Mouse (Mus musculus) stomach, embryonic 16.5 days (tissue): ENCODE results near the gene Skor1. TPM values are rescaled to one million over a fixed set of nuclear protein-coding genes. Genes with fewer than 3 reads are reported as not detected.

Experiments
- ATAC-seq: fragments of 200-750 bp; cut with Nextera tagmentation; 2 replicates; pipeline ENCODE4 v1.8.0; 2017; ENCODE audit warnings: moderate number of reproducible peaks, moderate TSS enrichment; ENCODE audit not compliant: insufficient read depth, low FRiP score
- H3K27ac ChIP-seq: fragments of 300-500 bp; sonication (generic); 2 replicates; pipeline ENCODE4 v1.5.1; 2014; ENCODE audit warnings: low read length
- H3K27me3 ChIP-seq: fragments of 300-500 bp; sonication (generic); 2 replicates; pipeline ENCODE4 v1.6.1; 2014; ENCODE audit warnings: low read length, control low read depth, mixed read lengths; ENCODE audit not compliant: control insufficient read depth, insufficient read depth
- H3K36me3 ChIP-seq: fragments of 300-500 bp; sonication (generic); 2 replicates; pipeline ENCODE4 v1.6.1; 2014; ENCODE audit warnings: low read length; ENCODE audit not compliant: control insufficient read depth, insufficient read depth
- H3K4me1 ChIP-seq: fragments of 300-500 bp; sonication (generic); 2 replicates; pipeline ENCODE4 v1.6.1; 2014; ENCODE audit warnings: low read length, control low read depth, mixed read lengths; ENCODE audit not compliant: control insufficient read depth, insufficient read depth
- H3K4me2 ChIP-seq: fragments of 300-500 bp; sonication (generic); 2 replicates; pipeline ENCODE4 v1.6.1; 2014; ENCODE audit warnings: low read depth, low read length, mixed read lengths
- H3K4me3 ChIP-seq: fragments of 300-500 bp; sonication (generic); replicated peaks from 2 replicates; pipeline ENCODE4 v1.5.1; 2014; ENCODE audit warnings: mild to moderate bottlenecking, low read length
- H3K9ac ChIP-seq: fragments of 300-500 bp; sonication (generic); 2 replicates; pipeline ENCODE4 v1.6.1; 2014; ENCODE audit warnings: low read length
- H3K9me3 ChIP-seq: fragments of 300-500 bp; sonication (generic); replicated peaks from 2 replicates; pipeline ENCODE4 v1.6.1; 2016; ENCODE audit warnings: low read length, control low read depth; ENCODE audit not compliant: control insufficient read depth
- WGBS: fragments of 180-500 bp; shearing (Covaris S2); extraction: QIAGEN DNeasy Blood & Tissue Kit; methylation state at CpG from one replicate; pipeline ENCODE4 v1.1.7; 2014; 5-methylcytosine and 5-hydroxymethylcytosine counted together
- polyA plus RNA-seq: library from polyadenylated mRNA; unstranded; fragments of >200 nt; fragmentation: Nextera tagmentation; extraction: Ambion mirVana; gene quantifications from 2 replicates; pipeline ENCODE4 v1.2.1, GENCODE M21; 2015

The Skor1 gene
- not detected in 2 replicates for polyA plus RNA-seq

DNA sequence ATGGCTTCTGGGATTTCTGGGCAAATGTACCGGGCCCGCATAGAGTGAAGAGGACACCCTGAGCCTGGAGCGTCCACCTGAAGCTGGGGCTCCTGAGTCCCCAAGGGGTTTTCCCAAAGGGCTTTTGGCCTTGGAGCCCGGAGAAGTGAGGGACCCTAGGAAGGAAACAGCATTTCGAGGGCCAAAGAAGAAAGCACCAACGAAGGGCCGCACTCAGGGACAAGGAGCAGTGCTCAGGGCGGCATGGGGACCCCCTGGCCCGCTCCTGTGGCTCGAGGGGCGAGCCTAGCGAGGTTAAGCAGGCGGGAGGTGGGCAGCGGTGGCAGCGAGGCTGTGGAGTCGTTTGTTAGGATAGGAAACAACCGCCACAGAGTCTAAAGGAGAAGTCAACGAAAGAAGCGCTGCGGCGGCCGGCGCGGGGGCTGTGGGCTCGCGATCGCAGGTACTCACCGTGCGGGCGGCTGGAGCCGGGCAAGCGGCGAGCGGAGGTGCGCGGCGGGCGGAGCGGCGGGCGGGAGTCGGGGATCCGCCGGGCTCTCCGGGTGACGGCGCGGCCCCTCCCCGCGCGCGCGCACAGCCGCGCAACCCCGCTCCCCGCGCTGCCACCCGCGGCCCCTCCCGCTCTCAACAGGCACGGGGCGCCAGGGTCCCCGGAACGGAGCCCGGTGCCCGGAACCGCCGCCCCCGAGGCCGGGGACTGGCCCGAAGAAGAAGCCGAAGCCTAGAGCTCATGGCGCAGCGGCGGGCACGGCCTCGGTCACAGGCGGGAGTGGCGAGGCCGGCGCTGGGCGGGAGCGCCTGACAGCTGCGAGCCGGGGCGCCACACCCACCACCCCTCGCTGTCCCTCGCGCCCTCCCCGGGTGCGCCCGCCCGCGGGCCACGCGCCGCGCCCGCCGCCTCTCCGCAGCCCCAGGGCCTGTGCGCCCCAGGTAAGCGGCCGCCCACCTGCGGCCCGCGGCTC, at the start of gene Skor1:
Gene Skor1 (minus strand): TSS at position 552 of the 962 bp plus-strand sequence.
- Histone ChIP-seq H3K27ac (no peak within 1 kb of the TSS), H3K36me3 (no peaks in the 10 kb centered on the region), H3K9me3 (0 out of 2 replicates have a peak, but pooled peaks cover 3% of the 10 kb centered on the region), H3K27me3 (peaks cover 100% of the 10 kb centered on the region), H3K4me1 (peaks cover 15% of the 10 kb centered on the region; the same call in 1 of the 2 replicates), H3K4me3 (peak within 1 kb of the TSS; percentile 43), H3K4me2 (peak within 1 kb of the TSS; percentile 62), H3K9ac (no peak within 1 kb of the TSS)
- WGBS = under 1% methylated on average over 84 of the region's 108 CpGs
- no peak for ATAC-seq

DNA sequence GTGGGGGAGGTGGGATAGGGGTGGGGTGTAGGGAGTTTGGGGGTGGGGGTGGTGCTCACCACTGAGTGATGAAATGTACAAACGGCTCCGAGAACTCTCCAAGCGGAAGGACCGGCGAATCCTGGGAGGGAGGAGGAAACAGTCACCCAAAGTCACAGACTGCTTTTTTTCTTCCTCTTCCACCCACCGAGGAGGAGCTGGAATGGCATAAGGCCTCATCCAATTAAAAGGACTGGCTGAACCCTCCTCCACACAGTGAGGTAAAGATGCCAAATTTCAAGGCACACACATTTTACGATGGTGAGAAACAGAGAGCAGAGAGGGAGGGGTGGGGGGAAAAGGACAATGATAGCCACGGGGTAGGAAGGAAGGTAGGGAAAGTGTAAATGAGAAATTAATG, 48.5 kb upstream of the Skor1 start:
- H3K27me3 ChIP-seq = no peaks in the 10 kb centered on the region
- 20% methylated on average over 8 of the region's 8 CpGs for WGBS
- no peaks in the 10 kb centered on the region for H3K36me3 ChIP-seq
- peaks cover 5% of the 10 kb centered on the region; the same call in 1 of the 2 replicates for H3K4me1 ChIP-seq
- H3K4me2 ChIP-seq = no peak overlapping the region
- no peak overlapping the region for H3K9ac ChIP-seq
- H3K9me3 ChIP-seq = no peaks in the 10 kb centered on the region
- no peak overlapping the region for H3K4me3 ChIP-seq
- no peak overlapping the region for H3K27ac ChIP-seq
- no peak for ATAC-seq

DNA sequence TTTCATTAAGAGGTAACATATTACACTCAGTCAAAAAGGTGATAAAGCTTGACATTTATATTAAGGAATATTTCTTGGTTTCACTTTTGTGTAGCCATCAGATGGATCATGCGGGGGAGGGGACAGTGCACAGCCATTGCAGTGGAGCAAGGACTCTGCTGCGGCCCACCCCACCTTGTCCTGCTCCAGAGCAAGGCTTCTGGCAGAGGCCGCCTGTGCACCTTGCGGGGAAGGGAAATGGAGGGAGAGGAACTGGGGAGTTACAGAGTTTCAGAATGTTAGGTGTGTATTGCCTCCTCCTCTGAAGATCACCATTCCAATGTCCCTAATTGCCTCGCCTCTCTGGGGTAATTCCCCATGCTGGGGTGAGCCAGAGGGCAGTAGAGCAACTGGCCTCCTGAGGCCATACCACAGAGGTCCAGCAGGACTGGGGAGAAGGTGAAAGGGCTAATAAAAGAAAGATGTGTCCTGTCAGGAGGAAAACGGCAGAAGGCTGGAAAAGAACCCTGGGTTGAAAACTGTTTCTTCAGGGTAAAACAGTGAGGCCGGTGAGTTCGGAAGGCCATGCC, 47.4 kb upstream of the Skor1 start:
- no peak overlapping the region for H3K4me2 ChIP-seq
- no peaks in the 10 kb centered on the region for H3K9me3 ChIP-seq
- peaks cover 5% of the 10 kb centered on the region; the same call in 1 of the 2 replicates for H3K4me1 ChIP-seq
- H3K36me3 ChIP-seq = no peaks in the 10 kb centered on the region
- no peaks in the 10 kb centered on the region for H3K27me3 ChIP-seq
- WGBS = 58% methylated on average over 8 of the region's 8 CpGs
- no peak for ATAC-seq
- H3K9ac ChIP-seq = no peak overlapping the region
- no peak overlapping the region for H3K27ac ChIP-seq
- no peak overlapping the region for H3K4me3 ChIP-seq

DNA sequence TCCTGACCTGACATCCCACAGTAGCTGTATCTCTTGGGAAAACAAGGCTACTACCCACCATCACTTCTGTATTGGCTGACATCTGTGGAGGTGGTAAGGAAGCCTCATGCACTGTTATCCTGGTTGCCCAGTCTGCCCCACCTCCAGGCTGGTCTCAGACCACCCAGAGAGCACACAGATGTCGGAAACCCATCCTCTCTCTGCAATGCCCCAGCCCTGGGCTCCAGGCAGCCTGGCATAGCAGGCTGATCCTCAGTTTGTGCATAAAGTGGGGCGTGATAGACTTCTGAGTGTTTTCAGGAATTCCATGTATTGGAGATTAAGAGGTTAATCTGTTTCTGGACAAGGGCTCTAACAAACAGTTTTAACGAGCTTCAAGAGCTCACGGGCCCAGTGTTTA, 46.8 kb upstream of the Skor1 start:
- H3K4me3 ChIP-seq = no peak overlapping the region
- ATAC-seq = no peak
- peaks cover 5% of the 10 kb centered on the region; the same call in 1 of the 2 replicates for H3K4me1 ChIP-seq
- no peak overlapping the region for H3K27ac ChIP-seq
- H3K27me3 ChIP-seq = no peaks in the 10 kb centered on the region
- no peaks in the 10 kb centered on the region for H3K36me3 ChIP-seq
- 63% methylated on average over 4 of the region's 4 CpGs for WGBS
- H3K4me2 ChIP-seq = no peak overlapping the region
- H3K9me3 ChIP-seq = no peaks in the 10 kb centered on the region
- no peak overlapping the region for H3K9ac ChIP-seq

DNA sequence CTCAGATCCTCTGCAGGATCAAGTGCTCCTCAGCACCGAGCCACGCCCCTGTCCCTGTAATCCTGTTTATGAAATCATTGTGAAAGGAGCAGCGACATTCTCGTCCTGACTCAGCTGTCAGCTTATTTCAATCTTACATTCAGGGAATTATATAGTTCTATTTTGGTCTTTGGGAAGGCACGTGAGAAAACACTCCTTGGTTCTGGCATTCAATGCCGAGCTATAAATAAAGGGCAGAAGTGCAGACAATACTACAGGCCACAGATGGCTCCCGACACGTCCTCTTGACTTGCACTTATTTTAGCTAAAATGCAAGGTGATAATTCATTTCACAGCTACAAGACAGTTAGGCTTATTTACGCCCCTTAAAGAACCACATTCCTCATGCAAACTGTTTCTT, 46.0 kb upstream of the Skor1 start:
- Histone ChIP-seq H3K27me3 (no peaks in the 10 kb centered on the region), H3K9ac (no peak overlapping the region), H3K4me2 (no peak overlapping the region), H3K9me3 (no peaks in the 10 kb centered on the region), H3K27ac (no peak overlapping the region), H3K4me3 (no peak overlapping the region), H3K36me3 (no peaks in the 10 kb centered on the region), H3K4me1 (peaks cover 5% of the 10 kb centered on the region; the same call in 1 of the 2 replicates)
- ATAC-seq = no peak
- WGBS = 65% methylated on average over 9 of the region's 9 CpGs

DNA sequence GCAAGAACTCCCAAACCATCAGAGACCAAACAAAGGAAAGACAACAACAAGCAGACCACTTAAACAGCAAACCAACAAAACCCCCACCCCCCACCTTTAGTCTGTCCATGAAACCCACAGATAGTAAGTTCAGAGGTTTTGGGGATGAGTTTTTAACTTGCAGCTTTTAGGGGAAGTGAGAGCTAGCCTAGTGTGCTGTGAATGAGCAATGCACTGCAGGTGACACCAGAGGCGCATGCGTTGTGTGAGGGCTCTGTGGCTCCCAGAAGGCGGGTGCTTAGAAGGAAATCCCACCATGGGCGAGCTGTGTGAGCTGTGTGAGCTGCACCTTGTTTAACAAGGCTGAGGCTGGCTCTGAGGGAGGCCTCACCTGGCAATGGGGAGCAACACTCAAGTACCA, 44.0 kb upstream of the Skor1 start:
- H3K9ac ChIP-seq = no peak overlapping the region
- H3K4me1 ChIP-seq = peaks cover 3% of the 10 kb centered on the region; the same call in 1 of the 2 replicates
- no peaks in the 10 kb centered on the region for H3K27me3 ChIP-seq
- no peak for ATAC-seq
- no peak overlapping the region for H3K4me2 ChIP-seq
- H3K36me3 ChIP-seq = no peaks in the 10 kb centered on the region
- H3K4me3 ChIP-seq = no peak overlapping the region
- WGBS = 79% methylated on average over 4 of the region's 4 CpGs
- no peak overlapping the region for H3K27ac ChIP-seq
- H3K9me3 ChIP-seq = no peaks in the 10 kb centered on the region

DNA sequence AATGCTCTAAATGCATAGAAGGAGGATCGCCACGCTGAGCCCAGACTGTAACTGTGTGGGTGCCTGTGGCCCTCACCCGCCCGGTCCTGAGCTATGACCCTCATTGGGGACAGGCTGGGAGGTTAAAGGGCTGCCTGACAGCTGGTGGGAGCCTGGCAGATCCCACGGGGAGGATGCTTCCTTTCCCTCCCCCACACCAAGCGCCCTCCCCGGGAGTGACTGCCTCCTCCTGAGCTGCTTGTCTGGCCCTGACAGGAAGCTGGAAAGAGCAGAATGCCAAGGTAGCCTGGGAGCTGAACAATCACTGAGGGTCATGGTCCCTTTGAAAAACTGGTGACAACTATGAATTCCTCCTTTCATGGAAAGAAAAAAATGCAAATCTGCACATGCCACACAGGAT, 38.5 kb upstream of the Skor1 start:
- Histone ChIP-seq H3K4me3 (no peak overlapping the region), H3K27ac (no peak overlapping the region), H3K27me3 (no peaks in the 10 kb centered on the region), H3K9ac (no peak overlapping the region), H3K4me2 (no peak overlapping the region), H3K9me3 (no peaks in the 10 kb centered on the region), H3K36me3 (no peaks in the 10 kb centered on the region), H3K4me1 (no peaks in the 10 kb centered on the region)
- WGBS = 46% methylated on average over 7 of the region's 7 CpGs
- no peak for ATAC-seq

DNA sequence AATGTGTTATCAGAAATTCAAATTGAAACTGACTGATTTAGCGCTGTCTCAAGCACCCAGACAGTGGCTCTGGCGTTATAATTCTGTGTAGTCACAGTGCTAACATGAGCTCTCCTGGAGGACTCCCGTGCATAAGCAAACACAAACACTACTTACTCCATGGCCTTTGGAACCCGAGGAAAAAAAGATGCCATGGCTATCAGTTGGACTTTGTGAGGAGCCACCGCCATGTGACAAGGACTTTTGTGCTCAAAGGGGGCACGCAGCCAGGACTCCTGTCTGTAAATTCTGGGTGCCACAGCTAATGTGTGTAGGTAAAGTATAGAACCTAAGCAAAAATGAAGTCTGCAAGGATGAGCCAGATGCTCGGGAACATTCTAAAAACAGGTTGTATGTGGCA, 36.5 kb upstream of the Skor1 start:
- H3K9ac ChIP-seq = no peak overlapping the region
- H3K9me3 ChIP-seq = no peaks in the 10 kb centered on the region
- no peak overlapping the region for H3K4me3 ChIP-seq
- ATAC-seq = no peak
- WGBS = 72% methylated on average over 7 of the region's 7 CpGs
- no peaks in the 10 kb centered on the region for H3K27me3 ChIP-seq
- H3K27ac ChIP-seq = no peak overlapping the region
- H3K4me1 ChIP-seq = no peaks in the 10 kb centered on the region
- no peaks in the 10 kb centered on the region for H3K36me3 ChIP-seq
- no peak overlapping the region for H3K4me2 ChIP-seq

DNA sequence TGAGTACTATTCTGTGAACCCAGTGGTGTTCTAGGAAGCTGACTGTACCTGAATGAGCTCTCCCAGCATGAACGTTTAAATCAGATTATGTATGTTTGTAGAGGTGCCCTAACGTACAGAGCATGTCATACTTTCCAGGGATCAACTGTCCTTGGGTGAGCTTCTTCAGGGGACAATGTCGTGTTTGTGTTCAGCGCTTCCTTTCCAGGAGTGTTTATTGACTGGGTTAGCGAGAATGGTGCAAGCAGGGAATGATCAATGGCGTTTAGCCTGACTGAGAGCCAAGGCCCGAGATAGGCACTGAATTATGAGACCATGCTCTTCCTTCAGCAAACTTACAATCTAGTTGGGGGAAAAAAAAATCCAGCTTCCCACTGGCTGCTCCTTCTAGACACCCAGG, 35.1 kb upstream of the Skor1 start:
- no peaks in the 10 kb centered on the region for H3K27me3 ChIP-seq
- H3K36me3 ChIP-seq = no peaks in the 10 kb centered on the region
- no peak overlapping the region for H3K4me3 ChIP-seq
- no peak for ATAC-seq
- no peak overlapping the region for H3K27ac ChIP-seq
- H3K4me1 ChIP-seq = no peaks in the 10 kb centered on the region
- no peak overlapping the region for H3K9ac ChIP-seq
- no peak overlapping the region for H3K4me2 ChIP-seq
- 60% methylated on average over 7 of the region's 7 CpGs for WGBS
- H3K9me3 ChIP-seq = no peaks in the 10 kb centered on the region
